Mouse (Mus musculus) T-cell, adult 2 months (primary cell): ENCODE data around the gene Slc28a1.
"Not testable (repeated sequence)": the region's sequence is repeated elsewhere in the genome, so short reads cannot be mapped to it uniquely, and the experiment has no call there.

ENCODE experiments used
- DNase-seq: peaks from one replicate; pipeline ENCODE4 v3.0.0; 2022; ENCODE audit warnings: low spot score

Gene Slc28a1

GRCm38 (mm10) chr7:81169351-81169750, 54.8 kb downstream of the Slc28a1 start:
- DNase-seq = no peak

GRCm38 (mm10) chr7:81173931-81174330, 59.3 kb downstream of the Slc28a1 start:
- DNase-seq = no peak

GRCm38 (mm10) chr7:81174654-81175053, 60.1 kb downstream of the Slc28a1 start:
- DNase-seq = no peak

GRCm38 (mm10) chr7:81176187-81176769, 61.7 kb downstream of the Slc28a1 start:
- no peak for DNase-seq

GRCm38 (mm10) chr7:81179494-81179893, 64.9 kb downstream of the Slc28a1 start:
- peak; percentile 66 for DNase-seq

GRCm38 (mm10) chr7:81182492-81183175, 68.0 kb downstream of the Slc28a1 start:
- DNase-seq = no peak

GRCm38 (mm10) chr7:81183181-81183580, 68.6 kb downstream of the Slc28a1 start:
- DNase-seq = no peak

GRCm38 (mm10) chr7:81184136-81184535, 69.5 kb downstream of the Slc28a1 start:
- DNase-seq = no peak

- no peak for DNase-seq
Observed at GRCm38 (mm10) chr7:81184651-81185050, 70.1 kb downstream of the Slc28a1 start.

GRCm38 (mm10) chr7:81186036-81186435, 71.4 kb downstream of the Slc28a1 start:
- DNase-seq = not testable (repeated sequence)

GRCm38 (mm10) chr7:81189180-81189579, 74.6 kb downstream of the Slc28a1 start:
- no peak for DNase-seq

GRCm38 (mm10) chr7:81195509-81195908, 80.9 kb downstream of the Slc28a1 start:
- DNase-seq = no peak

- no peak for DNase-seq
Observed at GRCm38 (mm10) chr7:81196796-81197195, 82.2 kb downstream of the Slc28a1 start.

- DNase-seq = no peak
Observed at GRCm38 (mm10) chr7:81198538-81198937, 83.9 kb downstream of the Slc28a1 start.

GRCm38 (mm10) chr7:81199109-81199508, 84.5 kb downstream of the Slc28a1 start:
- no peak for DNase-seq

- DNase-seq = no peak
Observed at GRCm38 (mm10) chr7:81199757-81200156, 85.2 kb downstream of the Slc28a1 start.

GRCm38 (mm10) chr7:81202389-81202788, 87.8 kb downstream of the Slc28a1 start:
- no peak for DNase-seq

- DNase-seq = not testable (repeated sequence)
Observed at GRCm38 (mm10) chr7:81203576-81203975, 89.0 kb downstream of the Slc28a1 start.

- peak; percentile 42 for DNase-seq
Observed at GRCm38 (mm10) chr7:81208944-81209343, 94.3 kb downstream of the Slc28a1 start.

- no peak for DNase-seq
Observed at GRCm38 (mm10) chr7:81209979-81210685, 95.5 kb downstream of the Slc28a1 start.

- no peak for DNase-seq
Observed at GRCm38 (mm10) chr7:81211760-81212159, 97.2 kb downstream of the Slc28a1 start.

GRCm38 (mm10) chr7:81212261-81212681, 97.7 kb downstream of the Slc28a1 start:
- DNase-seq = peak; percentile 70

- DNase-seq = peak; percentile 91
Observed at GRCm38 (mm10) chr7:81212697-81213346, 98.2 kb downstream of the Slc28a1 start.
